Mouse (Mus musculus): ENCODE measurements around the gene Ywhag.

Gene Ywhag

GRCm38 (mm10) chr5:135911633-135912220 is 22.7 kb downstream of the Ywhag start:
- DNase-seq (ENCODE audit: low spot score in 2 of 2) = no peak

- no peak for DNase-seq (ENCODE audit: low spot score in 2 of 2)
These were observed 23.6 kb downstream of the Ywhag start for GRCm38 (mm10) chr5:135910813-135911212.

- no peak for DNase-seq (ENCODE audit: low spot score in 2 of 2)
These were observed 24.8 kb downstream of the Ywhag start for GRCm38 (mm10) chr5:135909646-135910045.

- no peak for DNase-seq (ENCODE audit: low spot score in 2 of 2)
These were observed 25.4 kb downstream of the Ywhag start for GRCm38 (mm10) chr5:135908989-135909388.

- peak; percentile 17 to 32 for DNase-seq (ENCODE audit: low spot score in 2 of 2)
These were observed 26.2 kb downstream of the Ywhag start for GRCm38 (mm10) chr5:135908185-135908584.

- no peak for DNase-seq (ENCODE audit: low spot score in 2 of 2)
These were observed 27.2 kb downstream of the Ywhag start for GRCm38 (mm10) chr5:135907256-135907655.

- DNase-seq (ENCODE audit: low spot score in 2 of 2) = no peak
These were observed 27.6 kb downstream of the Ywhag start for GRCm38 (mm10) chr5:135906846-135907245.

GRCm38 (mm10) chr5:135905320-135906225 is 28.8 kb downstream of the Ywhag start:
- no peak for DNase-seq (ENCODE audit: low spot score in 2 of 2)

GRCm38 (mm10) chr5:135904259-135904658 is 30.2 kb downstream of the Ywhag start:
- DNase-seq (ENCODE audit: low spot score in 2 of 2) = no peak

GRCm38 (mm10) chr5:135903551-135904151 is 30.8 kb downstream of the Ywhag start:
- peak; percentile 49 to 78 for DNase-seq (ENCODE audit: low spot score in 2 of 2)

GRCm38 (mm10) chr5:135903058-135903457 is 31.4 kb downstream of the Ywhag start:
- no peak for DNase-seq (ENCODE audit: low spot score in 2 of 2)

- DNase-seq (ENCODE audit: low spot score in 2 of 2) = peak in 1 of 2 experiments; percentile 44
These were observed 32.9 kb downstream of the Ywhag start for GRCm38 (mm10) chr5:135901354-135902095.

- DNase-seq (ENCODE audit: low spot score in 2 of 2) = no peak
These were observed 33.7 kb downstream of the Ywhag start for GRCm38 (mm10) chr5:135900701-135901100.

- DNase-seq (ENCODE audit: low spot score in 2 of 2) = no peak
These were observed 34.6 kb downstream of the Ywhag start for GRCm38 (mm10) chr5:135899833-135900232.

- DNase-seq (ENCODE audit: low spot score in 2 of 2) = no peak
These were observed 35.4 kb downstream of the Ywhag start for GRCm38 (mm10) chr5:135898995-135899394.

GRCm38 (mm10) chr5:135898028-135898427 is 36.4 kb downstream of the Ywhag start:
- DNase-seq (ENCODE audit: low spot score in 2 of 2) = peak; percentile 23 to 71

- no peak for DNase-seq (ENCODE audit: low spot score in 2 of 2)
These were observed 39.5 kb downstream of the Ywhag start for GRCm38 (mm10) chr5:135894958-135895357.

- DNase-seq (ENCODE audit: low spot score in 2 of 2) = no peak
These were observed 41.6 kb downstream of the Ywhag start for GRCm38 (mm10) chr5:135892589-135893351.

GRCm38 (mm10) chr5:135890920-135891319 is 43.5 kb downstream of the Ywhag start:
- no peak for DNase-seq (ENCODE audit: low spot score in 2 of 2)

- no peak for DNase-seq (ENCODE audit: low spot score in 2 of 2)
These were observed 44.1 kb downstream of the Ywhag start for GRCm38 (mm10) chr5:135890323-135890722.

All from thymus, postnatal 10 days (tissue).